Mouse (Mus musculus) heart, adult 2 months (tissue): ENCODE data around the gene Ncor2. TPM values are rescaled to one million over a fixed set of nuclear protein-coding genes. Genes with fewer than 3 reads are reported as not detected.

Experiments
- DNase-seq, 2 experiments: peaks; one replicate each; pipeline ENCODE4 v3.0.0; 2021
- H3K27ac ChIP-seq: fragments of 200-600 bp; 2 replicates; pipeline ENCODE4 v1.8.1; 2022
- H3K27me3 ChIP-seq: fragments of 200-500 bp; 2 replicates; pipeline ENCODE4 v1.6.1; 2012; ENCODE audit warnings: mild to moderate bottlenecking, low read length, inconsistent platforms, mixed read lengths; ENCODE audit not compliant: control insufficient read depth, insufficient read depth
- H3K36me3 ChIP-seq: fragments of 200-500 bp; 2 replicates; pipeline ENCODE4 v1.6.1; 2012; ENCODE audit warnings: low read length, inconsistent platforms; ENCODE audit not compliant: control insufficient read depth, insufficient read depth
- H3K4me1 ChIP-seq: fragments of 200-500 bp; 2 replicates; pipeline ENCODE4 v1.6.1; 2011; ENCODE audit warnings: low read length; ENCODE audit not compliant: control insufficient read depth, insufficient read depth
- H3K4me3 ChIP-seq: fragments of 200-600 bp; 2 replicates; pipeline ENCODE4 v1.8.1; 2022
- H3K79me2 ChIP-seq: fragments of 200-500 bp; replicated peaks from 2 replicates; pipeline ENCODE4 v1.6.1; 2012; ENCODE audit warnings: mild to moderate bottlenecking, inconsistent platforms, low read length, moderate library complexity, mixed read lengths; ENCODE audit not compliant: control insufficient read depth, insufficient read depth
- H3K9ac ChIP-seq: fragments of 200-500 bp; 2 replicates; pipeline ENCODE4 v1.6.1; 2012; ENCODE audit warnings: low read depth, mild to moderate bottlenecking, control low read depth, inconsistent platforms, low read length, mixed read lengths
- CTCF ChIP-seq: fragments of 200-600 bp; IDR thresholded peaks from 2 replicates; pipeline ENCODE4 v1.8.1; 2022; ENCODE audit warnings: antibody characterized with exemption, mild to moderate bottlenecking, moderate library complexity
- EP300 ChIP-seq: fragments of 200-500 bp; IDR thresholded peaks from 2 replicates; pipeline ENCODE4 v1.6.1; 2011; ENCODE audit warnings: low read depth, low read length, control low read depth; ENCODE audit not compliant: insufficient read depth
- POLR2A ChIP-seq: fragments of 200-500 bp; IDR thresholded peaks from 2 replicates; pipeline ENCODE4 v1.6.1; 2011; ENCODE audit warnings: mild to moderate bottlenecking, low read depth, low read length, control low read depth; ENCODE audit not compliant: insufficient read depth
- WGBS: fragments of 180-500 bp; shearing (Covaris S2); methylation state at CpG from one replicate; pipeline ENCODE4 v1.1.7; 2018; 5-methylcytosine and 5-hydroxymethylcytosine counted together
- intact Hi-C: fragments of 180-260 bp; cut with DNase I; formaldehyde crosslinking; loops from one replicate; pipeline ENCODE4 v1.15.1; 2025
- polyA plus RNA-seq: library from polyadenylated mRNA; depleted of rRNA; stranded (reverse); fragments of >200 nt; gene quantifications from 2 replicates; pipeline ENCODE4 v1.2.3, GENCODE M21; 2012
- total RNA-seq, 2 experiments: library from RNA; stranded (reverse); gene quantifications; 2 replicates each; pipeline ENCODE4 v1.2.3; 2021

The Ncor2 gene
- total and polyA plus RNA-seq, 3 experiments = 39.1 to 77.5 (median 73.5) TPM

DNA sequence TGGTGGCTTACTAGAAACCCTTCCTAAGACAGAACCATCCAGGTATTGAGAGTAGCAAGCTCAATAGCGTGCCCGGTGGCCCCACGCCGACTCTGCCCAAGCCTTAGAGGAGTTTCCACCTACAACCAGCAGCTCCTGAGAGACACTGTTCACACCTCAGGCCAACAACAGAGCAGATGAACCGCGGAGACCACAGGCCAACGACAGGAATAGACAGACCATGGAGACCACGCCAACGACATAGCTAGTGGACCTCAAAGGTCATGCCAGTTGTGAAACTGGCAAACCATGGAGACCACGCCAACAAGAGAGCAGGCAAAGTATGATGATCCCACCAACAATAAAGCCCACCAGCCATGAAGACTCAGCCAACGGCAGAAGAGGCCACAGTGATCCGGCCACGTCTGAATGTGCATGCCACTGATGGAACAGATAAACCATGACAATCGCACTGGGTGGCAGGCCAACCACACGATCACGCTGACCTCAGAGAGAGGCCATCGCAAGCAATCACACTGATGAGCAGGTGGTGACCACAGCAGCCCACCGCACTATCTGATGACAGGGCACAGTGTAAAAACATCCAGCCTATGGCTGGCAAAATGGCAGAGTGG is 41.2 kb downstream of the Ncor2 start:
- no peak overlapping the region for H3K27ac ChIP-seq

DNA sequence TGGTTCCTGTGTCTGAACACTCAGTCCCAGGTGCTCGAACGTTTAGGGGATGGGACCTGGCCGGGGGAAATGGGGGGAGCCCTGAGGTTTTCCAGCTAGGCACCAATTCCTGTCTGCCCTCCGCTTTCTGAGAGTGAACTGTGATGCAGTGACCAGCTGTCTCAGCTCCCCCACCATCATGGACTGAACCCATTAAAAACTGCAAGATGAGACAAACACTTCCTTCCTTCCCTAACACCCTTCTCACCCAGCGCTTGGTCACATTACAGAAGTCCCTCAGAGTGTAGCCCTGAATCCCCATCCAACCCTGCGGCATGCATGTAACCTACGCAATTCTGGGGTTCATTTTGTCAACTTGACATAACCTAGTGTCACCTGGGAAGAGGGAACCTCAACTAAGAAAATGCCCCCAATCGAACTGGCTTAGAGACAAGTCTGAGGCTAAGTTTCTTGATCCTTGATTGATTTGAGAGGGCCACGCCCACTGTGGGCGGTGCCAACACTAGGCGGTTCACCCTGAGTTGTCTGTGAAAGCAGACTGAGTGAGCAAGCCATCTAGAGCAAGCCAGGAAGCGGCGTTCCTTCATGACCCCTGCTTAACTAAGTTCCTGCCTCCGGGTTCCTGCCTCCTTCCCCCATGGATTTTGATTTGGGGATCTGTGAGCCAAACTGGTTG is 41.9 kb downstream of the Ncor2 start:
- WGBS = 27% methylated on average over 14 of the region's 14 CpGs
- H3K27me3 ChIP-seq = no peaks in the 10 kb centered on the region
- H3K79me2 ChIP-seq = peaks cover 6% of the 10 kb centered on the region
- no peak overlapping the region for H3K9ac ChIP-seq
- H3K4me3 ChIP-seq = no peak overlapping the region
- intact Hi-C loops = loop anchor here (2.0 kb wide), 1 partner anchor 54 kb away; no protein-coding TSS in a partner anchor
- no peaks in the 10 kb centered on the region for H3K36me3 ChIP-seq
- DNase-seq = peak in 1 of 2 experiments; percentile 48
- no peak overlapping the region for H3K27ac ChIP-seq
- TF ChIP-seq EP300 (no peak), POLR2A (no peak), CTCF (no peak)
- peaks cover 50% of the 10 kb centered on the region for H3K4me1 ChIP-seq

More for the DNA sequence above, 41.2 kb downstream of the Ncor2 start:
- peaks cover 6% of the 10 kb centered on the region for H3K79me2 ChIP-seq
- 88% methylated on average over 18 of the region's 18 CpGs for WGBS
- no peak overlapping the region for H3K4me3 ChIP-seq
- no peaks in the 10 kb centered on the region for H3K36me3 ChIP-seq
- no peaks in the 10 kb centered on the region for H3K27me3 ChIP-seq
- peaks cover 51% of the 10 kb centered on the region for H3K4me1 ChIP-seq
- intact Hi-C loops = loop anchor here (2.0 kb wide), 1 partner anchor 55 kb away; no protein-coding TSS in a partner anchor
- TF ChIP-seq EP300 (no peak), CTCF (no peak), POLR2A (no peak)
- no peak for DNase-seq
- no peak overlapping the region for H3K9ac ChIP-seq

DNA sequence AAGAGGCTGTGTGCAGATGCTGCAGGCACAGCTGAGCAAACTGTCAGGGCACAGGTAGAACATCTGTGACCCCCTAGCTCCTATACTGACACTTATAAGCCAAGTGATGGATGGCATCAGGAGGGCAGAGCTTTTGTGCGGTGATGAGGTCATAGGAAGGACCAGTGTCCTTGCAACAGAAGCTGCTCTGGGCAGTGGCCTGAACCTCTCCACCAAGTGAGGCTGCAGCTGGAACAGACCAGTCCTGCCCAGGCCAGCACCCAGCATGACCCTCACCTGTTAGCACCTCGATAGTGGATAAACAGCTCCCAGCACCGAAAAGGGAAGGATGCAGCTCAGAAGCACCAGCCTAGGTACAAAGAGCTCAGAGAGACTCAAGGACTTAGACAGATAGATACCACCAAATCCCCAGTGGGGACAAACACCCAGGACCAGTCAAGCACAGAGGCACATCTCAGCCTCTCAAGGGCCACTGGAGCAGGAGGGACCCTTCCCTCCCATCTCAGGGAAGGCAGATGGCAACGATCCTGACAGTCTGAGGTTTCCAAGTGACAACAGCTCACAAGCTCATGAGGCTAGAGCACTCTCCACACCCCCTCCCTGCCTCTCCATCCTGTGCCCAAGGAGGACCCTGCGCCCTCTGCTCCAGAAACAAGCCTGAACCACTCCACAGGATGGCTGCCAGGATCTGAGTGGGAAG is 42.6 kb downstream of the Ncor2 start:
- H3K9ac ChIP-seq = no peak overlapping the region
- H3K27me3 ChIP-seq = no peaks in the 10 kb centered on the region
- no peak overlapping the region for H3K27ac ChIP-seq
- intact Hi-C loops = loop anchor here (2.0 kb wide), 1 partner anchor 54 kb away; no protein-coding TSS in a partner anchor
- no peak for TF ChIP-seq EP300
- TF ChIP-seq POLR2A = no peak
- no peak for TF ChIP-seq CTCF
- H3K4me3 ChIP-seq = no peak overlapping the region
- peaks cover 9% of the 10 kb centered on the region for H3K79me2 ChIP-seq
- H3K36me3 ChIP-seq = no peaks in the 10 kb centered on the region
- DNase-seq = no peak
- H3K4me1 ChIP-seq = peaks cover 44% of the 10 kb centered on the region
- WGBS = 43% methylated on average over 5 of the region's 5 CpGs

DNA sequence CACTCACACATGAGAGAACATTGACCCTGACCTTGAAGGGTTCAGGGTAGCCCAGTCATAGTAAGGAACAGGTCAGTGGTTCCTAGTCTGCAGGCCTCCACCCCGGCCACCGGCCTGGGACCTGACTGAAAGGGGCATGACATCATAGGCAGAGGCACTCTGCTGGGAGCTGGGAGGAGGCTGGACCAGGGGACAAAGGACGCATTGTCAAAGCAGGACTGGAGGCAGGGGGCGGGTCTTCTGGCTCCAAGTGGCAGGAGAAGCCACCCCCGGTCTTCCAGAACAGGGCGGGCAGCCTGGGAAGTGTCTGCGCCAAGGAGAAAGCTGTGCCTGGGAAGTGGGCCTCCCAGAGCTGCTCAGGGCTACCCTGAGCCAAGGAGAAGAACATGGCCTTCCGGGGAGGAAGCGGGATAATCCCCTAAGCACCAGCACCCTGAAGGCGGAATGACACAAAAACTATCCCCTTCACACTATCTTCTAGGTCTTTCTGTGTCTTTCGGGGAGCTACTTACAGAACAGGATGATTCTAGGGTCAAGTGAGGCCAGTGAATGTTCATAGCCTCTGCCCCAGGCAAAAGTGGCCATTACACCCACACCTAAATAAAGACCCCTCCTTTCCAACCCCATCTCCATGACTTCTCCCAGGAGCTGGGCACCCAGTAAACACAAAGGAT is 44.1 kb downstream of the Ncor2 start:
- peak; percentile 64 to 78 for DNase-seq
- Histone ChIP-seq H3K9ac (no peak overlapping the region), H3K79me2 (peaks cover 9% of the 10 kb centered on the region), H3K4me1 (peaks cover 46% of the 10 kb centered on the region), H3K4me3 (no peak overlapping the region), H3K36me3 (no peaks in the 10 kb centered on the region), H3K27me3 (no peaks in the 10 kb centered on the region), H3K27ac (peak overlapping the region; percentile 49)
- TF ChIP-seq POLR2A = no peak
- no peak for TF ChIP-seq CTCF
- 0 out of 2 replicates have a peak, but pooled peaks have one; percentile 17 for TF ChIP-seq EP300
- WGBS = 14% methylated on average over 11 of the region's 11 CpGs
- intact Hi-C loops = no loop called here

- H3K4me3 ChIP-seq = no peak overlapping the region
- intact Hi-C loops = no loop called here
- H3K9ac ChIP-seq = no peak overlapping the region
- no peaks in the 10 kb centered on the region for H3K36me3 ChIP-seq
- TF ChIP-seq EP300 (no peak), CTCF (no peak), POLR2A (no peak)
- peak in 1 of 2 experiments; percentile 56 for DNase-seq
- WGBS = 35% methylated on average over 7 of the region's 7 CpGs
- peak overlapping the region; percentile 58 for H3K27ac ChIP-seq
- H3K27me3 ChIP-seq = no peaks in the 10 kb centered on the region
- H3K4me1 ChIP-seq = peaks cover 46% of the 10 kb centered on the region
- peaks cover 9% of the 10 kb centered on the region for H3K79me2 ChIP-seq
Measured at GRCm38 (mm10) chr5:125134391-125134790, 44.6 kb downstream of the Ncor2 start.
